Mouse (Mus musculus) gastrocnemius, postnatal 10 days (tissue): Measurements from ENCODE around the gene Cntn1. TPM values are rescaled to one million over a fixed set of nuclear protein-coding genes. Genes with fewer than 3 reads are reported as not detected.

Experiments
- DNase-seq: peaks from one replicate; pipeline ENCODE4 v3.0.0; 2021; ENCODE audit warnings: mixed read lengths
- long read RNA-seq, 2 experiments: library from polyadenylated mRNA; stranded (forward); transcript quantifications; one replicate each; pipeline ENCODE4 v2.0.0; 2021
- total RNA-seq, 2 experiments: library from RNA; stranded (reverse); gene quantifications; 2 replicates each; pipeline ENCODE4 v1.2.3; 2021

Cntn1 gene
- total RNA-seq: 1 to 10 TPM; 2.0 to 2.7 TPM
- long read RNA-seq, experiment 1, full-length matches to known transcripts: 2 of 4 reads
- long read RNA-seq, experiment 1, partial matches to known transcripts: 1 of 4 reads
- long read RNA-seq, experiment 1, other reads (novel, unspliced or antisense): 1 of 4 reads
- long read RNA-seq, experiment 2, full-length matches to known transcripts: 1 of 1 reads
- long read RNA-seq, experiment 2, partial matches to known transcripts: 0 of 1 reads
- long read RNA-seq, experiment 2, other reads (novel, unspliced or antisense): 0 of 1 reads

DNA sequence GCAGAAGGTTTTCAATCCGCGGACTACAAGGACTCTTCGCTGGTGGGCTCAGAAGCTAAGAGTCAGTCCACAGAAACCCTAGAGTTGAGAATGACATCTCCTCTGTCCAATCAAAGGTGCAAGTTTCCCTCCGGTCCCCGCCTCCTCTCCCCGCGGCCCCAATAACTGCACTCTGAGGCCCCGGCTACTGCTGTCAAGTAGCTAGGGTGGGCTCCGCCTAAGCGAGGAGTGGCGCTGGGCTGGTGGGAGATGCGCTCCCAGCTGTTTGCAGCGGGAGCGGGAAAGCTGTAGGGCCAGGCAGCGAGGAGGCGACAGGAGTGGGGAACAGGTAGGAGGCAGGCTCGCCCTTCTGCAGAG is at the start of gene Cntn1:
Cntn1 (plus strand) TSS at position 170 of the 357 bp plus-strand sequence.
- DNase-seq: peak; percentile 18

DNA sequence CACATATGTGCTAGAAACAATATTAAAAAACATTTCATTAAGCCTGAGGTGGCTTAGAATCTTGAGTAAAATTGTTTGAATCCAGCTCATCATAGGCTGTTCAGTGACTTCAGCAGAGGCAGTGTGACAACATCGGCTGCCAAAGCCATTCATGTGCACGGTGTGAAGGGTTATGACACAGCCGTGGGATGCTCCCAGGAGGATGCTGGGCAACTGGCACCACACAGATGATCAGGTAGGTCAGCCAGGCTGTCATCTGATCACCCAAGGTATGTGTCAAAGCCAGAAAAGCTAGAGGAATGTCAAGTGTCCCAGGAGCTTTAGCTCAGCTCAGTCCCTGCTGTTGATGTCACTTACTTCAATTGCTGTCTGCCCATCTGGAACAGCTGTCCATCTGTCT is 49.5 kb upstream of the Cntn1 start:
- no peak for DNase-seq

DNA sequence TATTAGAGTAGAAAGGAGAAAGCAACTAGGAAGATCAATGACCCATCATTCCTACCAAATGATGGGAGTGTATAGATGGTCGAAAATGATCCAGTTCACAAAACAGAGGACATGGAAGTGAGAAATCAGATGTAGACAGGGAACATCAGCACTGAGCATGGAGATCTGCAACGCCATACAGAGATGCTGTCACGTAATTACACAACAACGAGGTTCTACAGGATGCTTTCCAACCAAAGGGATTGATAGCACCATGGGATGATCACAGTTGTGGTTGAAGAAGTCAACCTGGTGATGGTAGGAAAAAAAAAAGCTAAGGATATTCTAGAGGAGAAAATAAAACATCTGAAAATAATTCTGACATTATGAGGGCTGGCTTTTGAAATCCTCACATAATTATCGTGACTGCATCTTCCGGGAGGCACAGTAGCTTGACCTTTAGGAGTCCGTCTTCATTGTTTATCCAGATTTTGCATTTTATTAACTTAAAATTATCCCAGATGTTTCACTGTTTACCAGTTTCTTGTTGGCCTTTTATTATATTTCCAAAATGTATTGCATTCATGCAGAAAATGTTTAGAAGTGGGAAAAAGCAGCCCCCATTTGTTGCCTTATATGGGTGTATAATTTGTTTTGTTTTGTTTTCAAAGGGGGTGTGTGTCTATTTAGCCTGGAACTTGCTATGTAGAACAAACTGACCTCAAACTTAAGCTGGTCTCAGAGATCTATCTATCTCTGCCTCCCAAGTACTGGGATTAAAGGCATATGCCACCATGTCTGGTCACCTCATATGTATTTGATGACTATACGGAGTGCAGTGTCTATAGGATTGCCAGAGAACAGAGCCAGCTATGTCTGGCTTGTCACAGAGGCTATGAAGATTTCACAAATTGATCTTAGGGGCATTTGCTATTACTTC is 38.5 kb upstream of the Cntn1 start:
- DNase-seq: no peak

DNA sequence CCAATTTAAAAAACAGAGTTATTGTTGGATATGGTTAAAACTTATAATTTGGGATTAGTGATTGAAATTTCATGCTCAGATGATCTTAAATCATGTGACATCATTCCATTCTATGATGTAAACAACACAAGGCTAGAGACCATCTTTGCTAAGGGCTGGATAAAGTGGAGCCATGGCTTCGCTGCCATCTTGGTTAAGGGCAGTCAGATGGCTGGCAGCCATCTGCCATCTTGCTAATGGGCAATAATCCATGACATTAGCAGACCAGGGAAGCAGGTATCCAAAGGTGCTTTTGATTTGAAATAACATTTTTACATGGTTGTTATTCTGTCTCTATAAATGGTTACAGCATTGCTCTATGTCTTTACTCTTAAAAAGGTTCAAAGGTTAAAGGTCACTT is 16.9 kb upstream of the Cntn1 start:
- DNase-seq: no peak

DNA sequence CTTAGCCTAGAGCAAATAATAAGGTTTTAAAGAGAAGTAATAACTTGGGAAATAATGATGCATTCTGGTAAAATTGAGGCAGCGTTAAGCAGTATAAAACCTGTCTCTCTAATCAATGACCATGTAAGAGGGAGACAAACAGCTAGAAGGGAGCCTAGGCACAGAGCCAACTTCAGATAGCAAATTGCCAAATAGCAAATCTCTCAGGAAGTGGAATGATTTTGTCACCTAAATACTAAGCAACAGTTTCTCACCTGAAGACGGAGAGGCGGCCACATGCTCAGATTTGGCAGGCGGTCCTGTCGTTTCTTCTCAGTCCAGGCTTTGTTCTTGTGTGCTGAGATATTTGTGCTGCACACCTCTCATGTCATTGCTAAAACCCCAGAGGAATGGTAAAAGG is 8.4 kb upstream of the Cntn1 start:
- DNase-seq: no peak

DNA sequence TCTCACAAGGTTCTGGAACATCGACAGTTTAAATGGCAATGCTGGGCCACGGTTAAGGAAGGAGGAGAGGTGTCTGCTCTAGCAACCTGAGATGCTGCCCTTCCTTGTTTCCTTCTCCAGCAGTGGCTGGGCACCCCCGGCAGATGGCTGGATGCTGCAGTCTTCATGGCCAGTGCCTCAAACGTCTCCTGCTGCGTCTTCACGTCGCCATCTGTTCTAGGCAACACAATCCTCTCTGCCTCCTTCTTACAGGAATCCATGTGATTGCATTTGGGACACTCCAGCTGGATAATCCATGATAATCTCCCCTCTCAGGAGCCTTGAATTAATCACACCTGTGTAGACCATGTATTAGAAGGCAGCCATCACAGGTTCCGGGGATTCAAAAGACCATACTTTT is 4.9 kb upstream of the Cntn1 start:
- no peak for DNase-seq

DNA sequence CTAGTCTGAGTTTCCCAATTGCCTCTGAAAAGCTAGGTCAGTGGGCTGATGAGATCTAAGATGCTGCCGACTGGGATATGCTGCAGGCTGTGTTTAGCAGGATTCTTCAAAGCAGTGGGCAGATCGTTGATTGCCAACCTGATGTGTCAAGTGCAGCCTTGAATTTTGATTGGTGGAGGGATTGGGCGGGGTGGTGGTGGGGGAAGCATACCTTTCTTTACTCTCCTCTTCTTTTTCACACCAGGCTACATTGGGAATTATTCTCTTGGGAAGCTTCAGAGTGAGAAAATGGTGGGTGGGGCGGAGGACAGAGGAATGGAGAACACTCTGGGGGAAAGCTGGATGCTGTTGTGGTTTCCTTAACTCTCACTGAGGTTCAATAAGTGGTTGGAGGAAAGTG is 2.9 kb upstream of the Cntn1 start:
- no peak for DNase-seq

DNA sequence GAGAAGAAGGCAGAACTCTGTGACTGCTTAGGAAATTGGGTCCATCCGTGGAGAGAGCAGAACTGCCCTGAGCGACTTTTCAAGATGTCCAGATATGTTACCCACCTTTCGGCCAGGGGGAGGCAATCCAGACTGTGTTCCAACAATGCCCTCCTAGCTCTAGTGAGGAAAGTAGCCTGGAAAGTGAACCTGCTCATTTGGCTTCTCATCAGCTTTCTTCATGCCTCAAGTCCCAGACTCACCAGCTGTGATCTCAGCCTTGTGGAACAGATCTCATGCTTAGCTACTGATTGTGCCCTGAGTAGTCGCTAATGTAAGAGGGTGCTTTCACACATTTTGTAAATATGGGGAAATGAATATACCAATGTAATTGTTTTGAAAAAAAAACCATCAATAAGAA is 2.4 kb upstream of the Cntn1 start:
- no peak for DNase-seq

DNA sequence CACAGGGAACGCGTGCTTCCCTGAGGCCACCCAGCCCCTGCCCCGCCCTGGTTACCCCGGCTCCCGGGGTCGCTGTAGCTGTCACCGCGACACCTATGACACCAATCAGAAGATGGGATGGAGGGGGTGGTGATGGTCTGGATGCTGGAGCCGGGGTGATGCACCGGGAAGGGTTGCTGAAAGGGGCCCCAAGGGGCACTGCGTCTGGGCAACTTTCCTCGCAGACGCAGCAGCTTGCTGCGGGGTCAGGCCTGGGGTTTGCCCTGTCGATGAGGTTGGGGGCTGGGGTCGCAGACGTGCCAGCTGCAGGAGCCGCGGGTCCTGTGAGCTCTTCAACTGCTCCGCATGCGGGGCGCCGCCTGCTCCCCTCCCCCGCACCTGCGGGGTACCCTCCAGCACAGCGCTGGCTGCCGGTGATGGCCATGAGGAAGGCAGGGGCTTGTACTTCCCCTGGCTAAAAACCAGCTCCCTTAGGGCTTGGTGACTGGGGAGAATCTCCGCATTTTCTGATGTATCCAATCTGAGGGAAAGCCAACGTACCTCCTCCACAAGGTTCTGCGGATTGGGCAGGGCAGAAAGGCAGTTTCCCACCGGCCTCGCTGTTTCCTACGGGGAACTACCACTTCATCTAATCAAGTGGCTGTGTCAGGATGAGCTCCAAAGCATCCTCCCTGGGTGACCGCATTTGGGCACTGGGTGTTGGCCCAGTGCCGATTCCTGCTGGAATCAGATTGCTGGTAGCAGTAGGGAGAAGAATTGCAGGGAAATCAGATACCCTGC is 578 bp downstream of the Cntn1 start:
- peak; percentile 22 for DNase-seq

DNA sequence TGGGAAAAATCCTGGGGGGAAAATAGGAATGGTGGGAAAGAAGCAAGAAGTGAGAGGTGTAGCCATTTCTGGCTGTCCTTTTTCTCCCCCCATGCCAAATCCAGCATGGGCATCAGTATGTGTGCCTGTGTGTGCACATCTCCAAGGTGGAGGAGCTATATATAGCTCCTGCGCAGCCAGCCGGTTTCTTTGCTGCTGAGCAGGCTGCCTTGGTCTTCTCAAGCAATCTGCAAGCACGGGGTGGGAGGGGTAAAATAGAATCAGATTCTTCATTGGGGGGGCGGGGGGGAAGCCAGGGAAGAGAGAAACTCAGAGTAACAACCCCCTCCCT is 1.1 kb downstream of the Cntn1 start:
- DNase-seq: no peak

DNA sequence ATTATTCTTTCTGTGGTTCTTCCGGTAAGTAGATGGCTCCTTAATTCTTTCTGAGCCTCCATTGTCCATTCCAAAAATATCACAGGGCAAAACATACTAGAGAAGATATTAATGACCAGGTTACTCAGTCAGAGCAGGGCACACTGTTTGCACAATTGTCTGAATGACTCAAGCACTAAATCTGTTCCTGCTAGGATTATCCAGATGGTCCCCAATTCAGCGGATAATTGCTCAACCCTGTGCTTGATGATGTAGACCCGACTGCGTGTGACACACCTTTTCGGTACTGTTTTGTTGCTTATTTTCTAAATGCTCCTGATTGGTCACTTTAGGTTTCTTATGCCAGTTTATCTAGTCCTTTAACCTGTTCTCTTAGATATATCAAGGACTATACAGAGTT is 6.6 kb downstream of the Cntn1 start:
- DNase-seq: no peak

DNA sequence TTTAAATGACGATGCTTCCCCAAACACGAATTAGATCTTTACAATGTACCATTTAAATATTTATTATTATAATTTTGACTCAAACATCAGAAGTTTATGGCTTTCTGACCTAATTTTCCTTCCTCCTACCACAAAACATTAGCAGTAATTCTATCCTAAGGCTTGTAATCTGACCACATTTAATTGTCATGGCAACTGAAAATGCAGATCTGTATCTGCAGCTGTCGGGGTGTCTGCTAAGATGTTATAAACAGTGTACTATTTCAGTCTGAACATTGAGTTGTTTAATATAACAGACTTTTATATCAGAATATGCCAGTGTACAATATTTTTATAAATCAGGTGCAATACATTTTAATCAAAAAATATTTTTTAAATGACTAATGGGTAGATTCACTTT is 10.0 kb downstream of the Cntn1 start:
- DNase-seq: no peak

DNA sequence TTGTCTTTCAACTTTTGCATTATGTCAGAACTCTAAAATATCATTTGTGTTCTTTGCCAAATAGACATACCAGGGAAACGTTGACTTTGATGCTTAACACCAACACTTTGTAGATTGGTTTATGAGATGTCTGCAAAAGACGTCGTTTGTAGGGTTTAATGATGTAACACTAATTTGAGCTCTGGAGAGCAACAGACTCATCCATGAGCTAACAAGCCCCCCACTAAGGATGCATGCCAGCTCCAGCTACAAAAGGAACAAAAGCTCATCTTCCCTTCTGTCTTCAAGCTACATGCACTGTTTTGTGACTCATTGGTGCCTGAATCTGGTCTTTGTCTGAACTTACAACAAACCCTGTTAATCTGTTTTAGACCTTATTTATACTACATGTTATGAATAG is 28.5 kb downstream of the Cntn1 start:
- no peak for DNase-seq

DNA sequence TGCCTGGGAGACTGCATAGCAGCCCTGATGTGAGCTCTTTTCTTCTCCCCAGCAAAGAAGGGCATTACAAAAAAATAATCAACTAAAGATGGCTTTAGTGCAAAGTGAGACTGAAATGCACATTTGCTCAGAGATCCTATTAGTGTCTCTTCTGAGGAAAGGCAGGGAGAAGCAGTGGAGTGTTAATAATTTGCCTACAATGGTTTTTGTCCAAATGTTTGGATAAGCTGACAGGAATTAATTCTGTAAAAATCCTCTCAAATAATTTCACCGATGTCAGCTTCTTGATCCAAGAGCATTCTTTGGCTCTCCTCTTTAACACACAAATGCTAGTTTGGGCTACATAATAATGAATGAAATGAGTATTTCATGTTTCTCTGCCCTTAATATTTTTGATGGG is 34.9 kb downstream of the Cntn1 start:
- DNase-seq: no peak

DNA sequence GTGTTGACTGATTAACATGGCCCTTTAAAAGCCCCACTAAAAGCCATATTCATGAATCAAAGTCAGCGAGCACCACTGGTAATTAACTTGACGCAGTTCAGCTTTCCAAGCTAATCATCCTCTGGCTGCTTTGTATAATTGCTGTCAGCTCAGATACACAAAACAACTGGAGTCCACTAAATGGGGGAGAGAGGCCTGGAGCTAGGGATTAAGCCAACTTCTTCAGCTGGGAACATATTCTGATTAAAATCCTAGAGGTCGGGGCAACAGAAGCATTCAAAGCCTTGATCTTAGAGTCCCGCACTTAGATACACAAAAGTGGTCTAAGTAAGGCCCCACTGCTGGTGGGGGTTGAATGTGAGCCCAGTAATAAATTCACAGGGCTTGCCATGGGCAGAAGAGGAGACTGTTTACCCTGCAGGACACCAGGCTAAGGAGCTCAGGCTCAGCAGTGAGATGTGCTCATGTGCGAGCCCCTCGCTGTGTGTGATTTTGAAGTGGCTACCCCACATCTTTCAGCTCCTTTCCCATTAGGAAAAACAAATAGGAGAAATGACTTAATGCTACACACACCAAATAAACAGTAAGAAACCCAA is 36.8 kb downstream of the Cntn1 start:
- no peak for DNase-seq

DNA sequence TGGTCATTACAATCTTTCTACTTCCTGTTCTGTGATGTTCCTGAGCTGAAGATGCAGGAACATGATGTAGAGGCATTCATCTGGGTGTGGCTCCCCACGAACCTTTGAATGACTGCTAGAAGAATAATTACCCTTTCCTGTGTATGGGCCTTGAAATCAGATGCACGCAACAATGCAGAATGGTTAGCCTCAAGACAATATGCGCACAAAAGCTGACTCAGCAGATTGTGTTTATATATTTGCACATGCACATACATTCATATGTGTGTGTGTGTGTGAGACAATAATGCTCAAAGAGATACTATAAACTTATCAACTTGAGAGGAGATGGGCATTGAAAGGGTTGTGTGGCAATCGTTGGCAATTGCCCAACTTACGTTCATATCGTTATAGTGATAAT is 39.8 kb downstream of the Cntn1 start:
- no peak for DNase-seq

DNA sequence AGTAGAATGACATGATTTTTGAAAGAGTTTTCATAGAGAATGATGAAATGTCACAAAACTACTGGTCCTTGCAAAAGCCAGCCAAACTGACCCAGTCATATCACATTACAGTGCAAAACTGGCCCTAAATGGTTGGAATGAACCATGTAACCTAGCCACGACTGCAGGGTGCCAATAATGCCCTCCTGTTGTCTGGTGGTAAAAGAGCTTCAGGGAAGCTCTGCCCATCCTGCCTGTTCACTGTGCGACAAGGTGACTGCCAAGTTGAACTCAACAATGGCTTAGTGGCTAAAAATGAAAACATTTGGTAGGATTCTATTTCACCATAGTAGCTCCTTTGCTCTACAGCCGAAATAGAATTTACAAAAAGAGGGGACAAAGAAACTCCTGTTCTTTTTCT is 41.1 kb downstream of the Cntn1 start:
- DNase-seq: no peak

DNA sequence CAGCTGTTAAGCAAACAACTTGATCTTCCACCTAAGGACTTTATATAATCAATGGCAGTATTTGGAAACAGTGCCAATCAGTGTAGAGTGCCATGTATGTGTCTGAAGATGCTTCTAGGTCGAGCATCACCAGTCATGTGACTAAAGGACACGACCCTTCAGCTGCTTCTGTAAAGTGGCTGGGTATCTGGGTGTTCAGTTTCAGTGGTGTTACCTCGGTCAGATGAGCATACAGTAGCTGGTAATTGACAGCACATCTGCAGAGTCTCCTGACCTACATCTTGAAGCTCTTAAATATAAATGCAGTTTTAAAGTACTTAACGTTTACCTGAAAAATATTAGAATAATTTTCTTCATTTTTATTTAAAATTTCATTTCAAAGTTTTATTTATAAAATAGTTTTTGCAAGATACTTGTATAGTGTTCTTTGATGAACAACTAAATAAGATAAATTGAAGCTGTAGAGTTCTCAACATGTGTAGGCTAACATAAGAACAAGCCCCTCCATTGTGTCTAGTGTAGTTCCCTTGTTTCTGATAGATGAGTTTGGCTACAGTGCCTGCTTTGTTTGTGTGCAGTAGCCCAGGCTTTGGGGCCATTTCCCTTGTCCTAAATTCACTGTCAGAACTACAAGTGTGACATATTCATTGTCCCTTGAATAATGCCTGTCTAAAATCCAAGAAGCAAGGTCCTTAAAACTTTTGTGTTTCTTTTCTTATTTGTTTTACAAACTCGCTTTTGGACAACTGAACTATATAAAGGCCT is 48.6 kb downstream of the Cntn1 start:
- DNase-seq: no peak

DNA sequence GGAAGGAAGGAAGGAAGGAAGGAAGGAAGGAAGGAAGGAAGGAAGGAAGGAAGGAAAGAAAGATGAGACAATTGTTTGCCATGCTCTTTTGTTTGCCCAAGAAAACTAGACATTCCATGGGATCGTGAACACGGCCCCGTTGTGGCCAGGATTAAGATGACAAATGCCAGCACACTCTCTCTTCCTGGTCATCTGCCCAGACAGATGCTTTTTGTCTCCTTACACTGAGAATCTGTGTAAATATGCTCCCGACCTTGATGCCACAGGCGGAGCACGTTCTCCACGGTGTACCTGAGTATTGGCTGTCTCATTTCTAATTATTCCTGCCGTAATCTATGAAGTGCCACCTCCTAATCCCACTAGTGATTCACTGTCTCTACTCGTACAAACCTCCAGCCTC is 51.0 kb downstream of the Cntn1 start:
- DNase-seq: no peak

DNA sequence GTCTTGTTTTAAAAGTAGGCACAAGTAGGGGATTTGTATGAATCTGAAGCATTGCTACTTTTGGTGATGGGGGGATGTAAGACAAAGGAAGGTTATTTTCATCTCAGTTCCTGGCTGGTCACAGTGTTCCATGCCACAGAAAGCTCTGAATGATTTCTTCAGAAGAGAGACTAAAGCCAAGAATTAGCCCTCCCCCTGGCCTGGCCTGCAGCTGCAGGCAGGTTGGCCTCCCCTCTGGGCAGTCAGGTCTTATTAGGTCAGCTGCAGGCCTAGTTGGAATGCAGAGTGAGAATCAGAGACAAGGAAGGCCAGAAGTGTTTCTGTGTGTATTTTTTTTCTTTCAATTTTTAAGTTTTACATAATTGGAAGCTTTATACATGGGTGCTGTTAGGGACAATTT is 61.5 kb downstream of the Cntn1 start:
- no peak for DNase-seq

DNA sequence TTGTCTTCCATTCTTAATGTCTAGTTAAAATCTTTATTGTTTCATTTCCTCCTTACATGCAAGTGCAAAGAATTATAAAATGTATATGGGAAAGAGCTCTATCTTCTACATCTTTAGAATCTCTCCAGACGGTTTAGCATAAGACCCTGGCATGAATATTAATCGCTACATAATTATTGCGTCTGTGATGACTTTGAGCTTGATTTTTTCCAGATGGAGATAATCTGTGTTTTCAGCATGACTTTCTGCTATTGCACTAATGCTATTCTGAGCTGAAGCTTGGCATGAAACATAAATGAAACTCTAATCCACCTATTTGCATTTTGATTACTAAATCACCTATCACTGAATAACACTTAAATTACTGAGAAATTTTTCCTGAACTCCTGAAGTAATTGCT is 82.0 kb downstream of the Cntn1 start:
- DNase-seq: no peak

DNA sequence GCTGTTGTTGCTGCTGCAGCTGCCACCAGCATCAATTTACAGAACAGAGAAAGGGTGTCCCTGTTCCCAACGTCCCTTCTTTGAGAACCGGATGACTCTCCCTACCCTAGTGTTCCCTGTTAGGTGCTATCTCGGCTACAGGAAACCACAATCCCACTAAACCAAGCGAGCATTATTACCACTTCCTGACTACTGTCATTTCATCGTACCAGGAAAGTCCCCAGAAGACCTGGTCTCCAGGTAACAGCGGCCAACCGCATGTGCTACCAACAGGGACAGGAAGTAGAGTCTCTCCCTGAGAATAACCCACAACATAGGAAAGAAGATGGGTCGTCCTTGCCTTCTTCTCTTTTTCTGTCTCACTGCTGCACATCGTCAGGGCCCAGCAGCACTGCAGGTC is 83.3 kb downstream of the Cntn1 start:
- DNase-seq: no peak
